Mouse (Mus musculus): ENCODE measurements around the gene Dner. TPM values are rescaled to one million over a fixed set of nuclear protein-coding genes. Genes with fewer than 3 reads are reported as not detected.

The Dner gene
- polyA plus RNA-seq, 1 experiment from 2014 or later: 1.1 TPM

GRCm38 (mm10) chr1:84366553-84366952 lies 329.5 kb downstream of the Dner start:
- Histone ChIP-seq H3K4me2 (replicated peaks; ENCODE audit: low read depth, low read length) (no peak overlapping the region), H3K9ac (ENCODE audit: low read depth, low read length) (no peak overlapping the region), H3K27me3 (ENCODE audit: control insufficient read depth, insufficient read depth, low read length) (no peaks in the 10 kb centered on the region), H3K9me3 (ENCODE audit: control insufficient read depth, low read length) (no peaks in the 10 kb centered on the region), H3K4me3 (ENCODE audit: low read length) (no peak overlapping the region), H3K4me1 (ENCODE audit: control insufficient read depth, insufficient read depth, low read length) (no peaks in the 10 kb centered on the region; the same call in 1 of the 2 replicates), H3K27ac (ENCODE audit: low read depth, low read length) (no peak overlapping the region), H3K36me3 (ENCODE audit: control insufficient read depth, insufficient read depth, low read length) (no peaks in the 10 kb centered on the region)
- no peak for ATAC-seq (ENCODE audit: low FRiP score, low TSS enrichment)
- WGBS: 82% methylated on average over 3 of the region's 3 CpGs

GRCm38 (mm10) chr1:84363967-84364366 lies 332.1 kb downstream of the Dner start, which contains the start of gene Pid1:
Gene Pid1 (minus strand): TSS chr1:84364180.
- Histone ChIP-seq H3K4me2 (replicated peaks; ENCODE audit: low read depth, low read length) (no peak within 1 kb of the TSS), H3K9me3 (ENCODE audit: control insufficient read depth, low read length) (no peaks in the 10 kb centered on the region), H3K4me1 (ENCODE audit: control insufficient read depth, insufficient read depth, low read length) (no peaks in the 10 kb centered on the region; the same call in 1 of the 2 replicates), H3K27ac (ENCODE audit: low read depth, low read length) (no peak within 1 kb of the TSS), H3K9ac (ENCODE audit: low read depth, low read length) (no peak within 1 kb of the TSS), H3K27me3 (ENCODE audit: control insufficient read depth, insufficient read depth, low read length) (no peaks in the 10 kb centered on the region), H3K4me3 (ENCODE audit: low read length) (no peak within 1 kb of the TSS), H3K36me3 (ENCODE audit: control insufficient read depth, insufficient read depth, low read length) (no peaks in the 10 kb centered on the region)
- 86% methylated on average over 8 of the region's 8 CpGs for WGBS
- ATAC-seq (ENCODE audit: low FRiP score, low TSS enrichment): no peak

- Histone ChIP-seq H3K27ac (ENCODE audit: low read depth, low read length) (no peak overlapping the region), H3K9me3 (ENCODE audit: control insufficient read depth, low read length) (no peaks in the 10 kb centered on the region), H3K9ac (ENCODE audit: low read depth, low read length) (no peak overlapping the region), H3K4me1 (ENCODE audit: control insufficient read depth, insufficient read depth, low read length) (no peaks in the 10 kb centered on the region; the same call in 1 of the 2 replicates), H3K4me2 (replicated peaks; ENCODE audit: low read depth, low read length) (no peak overlapping the region), H3K36me3 (ENCODE audit: control insufficient read depth, insufficient read depth, low read length) (no peaks in the 10 kb centered on the region), H3K27me3 (ENCODE audit: control insufficient read depth, insufficient read depth, low read length) (no peaks in the 10 kb centered on the region), H3K4me3 (ENCODE audit: low read length) (no peak overlapping the region)
- ATAC-seq (ENCODE audit: low FRiP score, low TSS enrichment): no peak
- WGBS: 74% methylated on average over 7 of the region's 7 CpGs
Measured at GRCm38 (mm10) chr1:84362709-84363617, 333.1 kb downstream of the Dner start.

DNA sequence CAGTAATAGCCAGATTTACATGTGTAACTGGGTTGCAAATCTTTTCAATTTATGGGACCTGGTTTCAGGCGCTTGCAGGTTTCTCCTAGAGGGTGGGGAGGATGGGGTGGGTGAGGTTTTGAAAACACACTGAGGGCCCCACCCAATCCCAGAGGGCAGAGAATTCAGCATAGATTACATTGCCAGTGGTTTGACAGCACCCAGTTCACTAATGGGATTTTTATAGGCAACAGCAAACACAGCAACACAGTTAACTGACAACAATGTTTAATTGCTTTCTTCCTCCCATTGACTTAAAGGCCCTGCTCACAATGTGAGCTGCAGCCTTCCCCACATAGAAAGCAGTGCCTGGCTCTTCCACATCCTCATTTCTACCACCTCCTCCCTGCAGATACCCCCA lies 333.8 kb downstream of the Dner start:
- H3K36me3 ChIP-seq (ENCODE audit: control insufficient read depth, insufficient read depth, low read length): no peaks in the 10 kb centered on the region
- WGBS: 18% methylated on average over 1 of the region's 1 CpGs
- H3K4me1 ChIP-seq (ENCODE audit: control insufficient read depth, insufficient read depth, low read length): no peaks in the 10 kb centered on the region; the same call in 1 of the 2 replicates
- H3K9ac ChIP-seq (ENCODE audit: low read depth, low read length): no peak overlapping the region
- H3K27ac ChIP-seq (ENCODE audit: low read depth, low read length): no peak overlapping the region
- H3K4me2 ChIP-seq (replicated peaks; ENCODE audit: low read depth, low read length): no peak overlapping the region
- no peaks in the 10 kb centered on the region for H3K27me3 ChIP-seq (ENCODE audit: control insufficient read depth, insufficient read depth, low read length)
- peak; percentile 55; the same call in 1 of the 2 replicates for ATAC-seq (ENCODE audit: low FRiP score, low TSS enrichment)
- no peak overlapping the region for H3K4me3 ChIP-seq (ENCODE audit: low read length)
- H3K9me3 ChIP-seq (ENCODE audit: control insufficient read depth, low read length): no peaks in the 10 kb centered on the region

DNA sequence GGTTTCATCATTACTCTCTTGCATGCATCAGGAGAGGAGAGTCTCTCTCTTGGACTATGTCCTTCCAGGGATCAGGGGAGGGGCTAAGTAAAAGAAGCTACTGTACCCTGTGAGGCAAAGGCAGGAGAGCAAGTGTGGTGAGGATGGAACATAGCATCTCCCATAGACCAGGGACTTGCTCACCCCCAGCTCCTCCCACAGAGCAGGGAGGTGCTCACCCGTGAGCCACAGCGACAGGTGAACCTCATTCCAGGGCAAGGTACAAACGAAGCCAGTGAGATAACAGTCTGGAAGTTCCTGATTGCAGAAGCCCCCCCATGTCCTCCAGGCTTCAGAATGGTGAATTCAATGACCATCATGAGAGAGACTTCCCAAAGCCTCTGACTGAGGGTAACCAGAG lies 334.6 kb downstream of the Dner start:
- H3K36me3 ChIP-seq (ENCODE audit: control insufficient read depth, insufficient read depth, low read length): no peaks in the 10 kb centered on the region
- no peak overlapping the region for H3K9ac ChIP-seq (ENCODE audit: low read depth, low read length)
- H3K4me3 ChIP-seq (ENCODE audit: low read length): no peak overlapping the region
- no peak overlapping the region for H3K27ac ChIP-seq (ENCODE audit: low read depth, low read length)
- no peak for ATAC-seq (ENCODE audit: low FRiP score, low TSS enrichment)
- no peaks in the 10 kb centered on the region for H3K27me3 ChIP-seq (ENCODE audit: control insufficient read depth, insufficient read depth, low read length)
- H3K4me2 ChIP-seq (replicated peaks; ENCODE audit: low read depth, low read length): no peak overlapping the region
- H3K9me3 ChIP-seq (ENCODE audit: control insufficient read depth, low read length): no peaks in the 10 kb centered on the region
- WGBS: 68% methylated on average over 3 of the region's 3 CpGs
- H3K4me1 ChIP-seq (ENCODE audit: control insufficient read depth, insufficient read depth, low read length): no peaks in the 10 kb centered on the region; the same call in 1 of the 2 replicates

DNA sequence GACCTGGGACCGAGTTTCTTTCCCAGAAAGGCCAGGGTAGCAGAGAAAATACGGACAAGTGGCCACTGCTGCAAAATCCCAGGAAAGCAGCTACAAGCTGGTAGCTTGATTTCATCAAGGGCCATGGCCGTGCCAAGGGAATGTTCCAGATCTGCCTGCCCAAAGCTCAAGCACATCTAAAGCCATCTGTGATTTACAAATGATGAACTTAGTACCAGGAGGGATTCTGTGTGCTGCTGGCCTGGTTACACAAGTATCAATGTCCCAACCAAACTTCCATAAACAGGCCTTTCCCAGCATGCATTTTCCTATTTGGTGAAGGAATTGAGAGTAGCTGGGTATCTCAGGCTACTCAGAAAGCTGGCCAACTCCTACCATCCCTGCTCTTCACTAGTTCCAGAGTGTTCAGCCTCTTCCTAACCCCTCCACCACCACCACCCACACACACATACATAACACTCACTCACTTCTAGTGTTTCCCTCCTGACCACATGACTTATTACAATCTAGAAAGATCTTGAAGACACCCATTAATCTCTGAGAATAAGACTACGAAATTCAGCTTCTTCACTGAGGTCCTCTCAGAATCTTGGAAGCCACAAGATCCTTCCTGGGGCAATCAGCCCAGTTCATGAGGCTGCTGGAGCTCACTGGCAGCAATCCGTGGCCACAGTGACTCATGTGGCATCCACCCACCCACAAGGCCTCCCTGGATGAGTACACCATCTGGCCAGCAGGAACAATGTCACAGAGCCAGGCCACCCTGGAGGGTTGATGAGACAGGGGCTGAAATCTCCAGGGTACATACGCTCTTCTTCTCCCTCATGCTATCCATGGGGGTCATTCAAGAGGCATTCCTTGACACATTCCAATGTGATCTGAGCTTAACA lies 336.2 kb downstream of the Dner start:
- Histone ChIP-seq H3K9ac (ENCODE audit: low read depth, low read length) (no peak overlapping the region), H3K27me3 (ENCODE audit: control insufficient read depth, insufficient read depth, low read length) (no peaks in the 10 kb centered on the region), H3K4me3 (ENCODE audit: low read length) (no peak overlapping the region), H3K36me3 (ENCODE audit: control insufficient read depth, insufficient read depth, low read length) (no peaks in the 10 kb centered on the region), H3K27ac (ENCODE audit: low read depth, low read length) (no peak overlapping the region), H3K4me2 (replicated peaks; ENCODE audit: low read depth, low read length) (no peak overlapping the region), H3K4me1 (ENCODE audit: control insufficient read depth, insufficient read depth, low read length) (no peaks in the 10 kb centered on the region; the same call in 1 of the 2 replicates), H3K9me3 (ENCODE audit: control insufficient read depth, low read length) (no peaks in the 10 kb centered on the region)
- no peak for ATAC-seq (ENCODE audit: low FRiP score, low TSS enrichment)
- 82% methylated on average over 6 of the region's 6 CpGs for WGBS

GRCm38 (mm10) chr1:84357216-84357615 lies 338.8 kb downstream of the Dner start:
- H3K9me3 ChIP-seq (ENCODE audit: control insufficient read depth, low read length): no peaks in the 10 kb centered on the region
- no peaks in the 10 kb centered on the region for H3K4me1 ChIP-seq (ENCODE audit: control insufficient read depth, insufficient read depth, low read length)
- H3K27ac ChIP-seq (ENCODE audit: low read depth, low read length): no peak overlapping the region
- WGBS: 78% methylated on average over 5 of the region's 5 CpGs
- H3K4me3 ChIP-seq (ENCODE audit: low read length): no peak overlapping the region
- H3K4me2 ChIP-seq (replicated peaks; ENCODE audit: low read depth, low read length): no peak overlapping the region
- H3K27me3 ChIP-seq (ENCODE audit: control insufficient read depth, insufficient read depth, low read length): no peaks in the 10 kb centered on the region
- H3K36me3 ChIP-seq (ENCODE audit: control insufficient read depth, insufficient read depth, low read length): no peaks in the 10 kb centered on the region
- no peak for ATAC-seq (ENCODE audit: low FRiP score, low TSS enrichment)
- H3K9ac ChIP-seq (ENCODE audit: low read depth, low read length): no peak overlapping the region

DNA sequence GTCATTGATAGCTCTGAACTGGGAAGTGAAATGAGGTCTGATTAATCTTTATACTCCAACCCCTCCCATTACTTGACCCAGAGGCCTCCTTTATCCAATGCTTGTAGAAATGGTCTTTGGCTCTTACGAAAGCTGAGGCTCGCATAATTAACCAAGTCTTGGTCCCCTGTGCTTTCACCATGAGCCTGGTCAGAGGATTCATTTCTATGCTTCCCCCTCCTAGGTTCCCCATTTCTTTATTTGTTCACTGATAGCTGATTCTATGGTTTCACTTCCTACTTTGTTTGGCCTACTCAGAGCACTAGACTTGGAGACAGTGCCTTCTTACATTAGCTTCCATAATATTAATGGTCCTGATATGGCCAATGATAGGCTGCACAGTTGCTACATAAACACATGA lies 345.8 kb downstream of the Dner start:
- no peak for ATAC-seq (ENCODE audit: low FRiP score, low TSS enrichment)
- H3K9ac ChIP-seq (ENCODE audit: low read depth, low read length): no peak overlapping the region
- 88% methylated on average over 2 of the region's 2 CpGs for WGBS
- H3K4me1 ChIP-seq (ENCODE audit: control insufficient read depth, insufficient read depth, low read length): no peaks in the 10 kb centered on the region
- H3K4me3 ChIP-seq (ENCODE audit: low read length): no peak overlapping the region
- no peaks in the 10 kb centered on the region for H3K36me3 ChIP-seq (ENCODE audit: control insufficient read depth, insufficient read depth, low read length)
- H3K27ac ChIP-seq (ENCODE audit: low read depth, low read length): no peak overlapping the region
- no peaks in the 10 kb centered on the region for H3K27me3 ChIP-seq (ENCODE audit: control insufficient read depth, insufficient read depth, low read length)
- H3K4me2 ChIP-seq (replicated peaks; ENCODE audit: low read depth, low read length): no peak overlapping the region
- no peaks in the 10 kb centered on the region for H3K9me3 ChIP-seq (ENCODE audit: control insufficient read depth, low read length)
